Mouse (Mus musculus): ENCODE results near the gene Gm10118.

GRCm38 (mm10) chr10:63927334-63927733 is at the start of gene Gm10118:
- TF ChIP-seq CTCF (IDR thresholded peaks at IDR 0.05; ENCODE audit: control insufficient read depth, insufficient read depth, insufficient replicate concordance, low read depth, low read length) (no peak), POLR2A (IDR thresholded peaks at IDR 0.05; ENCODE audit: control insufficient read depth, low read depth, low read length) (no peak)

Data from testis, adult 2 months (tissue).